Comparison of ENCODE assay signal across 9 mouse cellular contexts in genomic region chr17:31061346-31062095, GRCm38 (mm10). TPM values are rescaled to one million over a fixed set of nuclear protein-coding genes. Genes with fewer than 3 reads are reported as not detected.
A peak's percentile ranks its signal among the peaks of the same experiment; 100 is the strongest.
DNase-seq lines count a peak whose midpoint lies in the region; ATAC-seq and TF ChIP-seq lines count a peak whose summit lies in the region.
"Had no signal": no experiment of that assay in that cellular context is flagged by ENCODE, and none has a peak within 500 bp of the region (broad histone marks: within the 10 kb centered on the region; RNA-seq: fewer than 3 reads in every experiment).

No protein-coding gene starts in this region.

- no peaks in the 10 kb centered on the region for H3K36me3 ChIP-seq in kidney, embryonic 15.5 days
- no peaks in the 10 kb centered on the region for H3K36me3 ChIP-seq in stomach, embryonic 14.5 days (ENCODE audit: control insufficient read depth, insufficient read depth, low read length)
- no peaks in the 10 kb centered on the region for H3K36me3 ChIP-seq in stomach, postnatal 0 days (ENCODE audit: control insufficient read depth, insufficient read depth, low read length)

- H3K27ac ChIP-seq in kidney, embryonic 15.5 days = peak overlapping the region; percentile 72; the same call in 1 of the 2 replicates
- peak overlapping the region; percentile 27; the same call in 1 of the 2 replicates for H3K27ac ChIP-seq in stomach, embryonic 14.5 days (ENCODE audit: low read length)
- no peak overlapping the region for H3K27ac ChIP-seq in stomach, postnatal 0 days (replicated peaks)
- H3K27ac ChIP-seq: liver, embryonic 14.5 days had no signal

- peaks cover 41% of the 10 kb centered on the region for H3K4me1 ChIP-seq in kidney, embryonic 15.5 days
- peaks cover 10% of the 10 kb centered on the region for H3K4me1 ChIP-seq in stomach, embryonic 14.5 days (ENCODE audit: control insufficient read depth, insufficient read depth, low read length)
- 0 out of 2 replicates have a peak, but pooled peaks cover 6% of the 10 kb centered on the region for H3K4me1 ChIP-seq in stomach, postnatal 0 days (replicated peaks; ENCODE audit: control insufficient read depth, insufficient read depth)

- ATAC-seq in cerebellum, adult (ENCODE audit: insufficient number of reproducible peaks, low FRiP score, low TSS enrichment) = no peak
- no peak for ATAC-seq in kidney, embryonic 15.5 days (replicated peaks; ENCODE audit: low FRiP score)
- no peak for ATAC-seq in stomach, embryonic 14.5 days (ENCODE audit: insufficient number of reproducible peaks, insufficient read depth, low FRiP score, low read depth)
- ATAC-seq in stomach, postnatal 0 days (ENCODE audit: low FRiP score, low TSS enrichment) = no peak

- H3K9me3 ChIP-seq in kidney, embryonic 15.5 days (replicated peaks) = no peaks in the 10 kb centered on the region
- no peaks in the 10 kb centered on the region for H3K9me3 ChIP-seq in stomach, embryonic 14.5 days (ENCODE audit: control insufficient read depth, low read depth, low read length)
- no peaks in the 10 kb centered on the region for H3K9me3 ChIP-seq in stomach, postnatal 0 days (ENCODE audit: control insufficient read depth, low read length)

- no peak overlapping the region for H3K4me3 ChIP-seq in kidney, embryonic 15.5 days (replicated peaks)
- no peak overlapping the region for H3K4me3 ChIP-seq in stomach, embryonic 14.5 days (ENCODE audit: low read depth, low read length)
- no peak overlapping the region for H3K4me3 ChIP-seq in stomach, postnatal 0 days (ENCODE audit: low read depth, low read length)

- H3K9ac ChIP-seq in kidney, embryonic 15.5 days = no peak overlapping the region
- no peak overlapping the region for H3K9ac ChIP-seq in stomach, embryonic 14.5 days (replicated peaks; ENCODE audit: low read depth, low read length)
- H3K9ac ChIP-seq in stomach, postnatal 0 days (ENCODE audit: low read length) = no peak overlapping the region
- H3K9ac ChIP-seq: liver, embryonic 14.5 days had no signal

- DNase-seq in cerebellum, adult 9-10 months = peak; percentile 21
- DNase-seq in kidney, postnatal 36 days = no peak
- no peak for DNase-seq in stomach, postnatal 0 days (ENCODE audit: low spot score)
- DNase-seq in embryo, embryonic 11 days = no peak
- DNase-seq in urinary bladder, postnatal 36 days (ENCODE audit: low spot score in 2 of 2) = no peak

- no peak overlapping the region for H3K4me2 ChIP-seq in kidney, embryonic 15.5 days
- H3K4me2 ChIP-seq in stomach, embryonic 14.5 days (replicated peaks; ENCODE audit: low read depth, low read length) = no peak overlapping the region
- no peak overlapping the region for H3K4me2 ChIP-seq in stomach, postnatal 0 days (replicated peaks; ENCODE audit: low read depth)

- peaks cover 38% of the 10 kb centered on the region for H3K27me3 ChIP-seq in kidney, embryonic 15.5 days
- peaks cover 18% of the 10 kb centered on the region; the same call in 1 of the 2 replicates for H3K27me3 ChIP-seq in stomach, embryonic 14.5 days (ENCODE audit: control insufficient read depth, insufficient read depth, low read length)
- peaks cover 8% of the 10 kb centered on the region; the same call in 1 of the 2 replicates for H3K27me3 ChIP-seq in stomach, postnatal 0 days (ENCODE audit: control insufficient read depth, insufficient read depth, low read length)

- 66% methylated on average over 3 of the region's 3 CpGs for WGBS in kidney, embryonic 15.5 days
- WGBS in stomach, embryonic 14.5 days = 73% methylated on average over 3 of the region's 3 CpGs
- WGBS in stomach, postnatal 0 days = 69% methylated on average over 3 of the region's 3 CpGs

- no peak for TF ChIP-seq EP300 in stomach, postnatal 0 days (optimal IDR thresholded peaks at IDR 0.05)

- TF ChIP-seq CTCF in stomach, postnatal 0 days (IDR thresholded peaks at IDR 0.05; ENCODE audit: low read depth) = no peak

RNA-seq across cellular contexts. Expression of gene Abcg1, which starts 4.0 kb away (rescaled TPM):
- polyA plus RNA-seq in kidney, embryonic 15.5 days (2015; fragmentation: Nextera tagmentation; extraction: Ambion mirVana) = 7.1 and 7.5 TPM in 2 replicates
- polyA plus RNA-seq in stomach, embryonic 14.5 days (2014; fragmentation: Nextera tagmentation; extraction: Ambion mirVana) = 5.9 and 6.6 TPM in 2 replicates
- polyA plus RNA-seq in stomach, postnatal 0 days (2015; fragmentation: Nextera tagmentation; extraction: Ambion mirVana) = 11.1 and 13.2 TPM in 2 replicates
